Mouse (Mus musculus) erythroid progenitor cell, adult 5-6 weeks (primary cell): Measurements from ENCODE around the gene Syt6. TPM values are rescaled to one million over a fixed set of nuclear protein-coding genes. Genes with fewer than 3 reads are reported as not detected.
A peak's percentile ranks its signal among the peaks of the same experiment; 100 is the strongest.

Experiments
- ATAC-seq: replicated peaks from 2 replicates; pipeline ENCODE4 v1.8.0; 2016; ENCODE audit warnings: moderate number of reproducible peaks, mild to moderate bottlenecking, moderate TSS enrichment, inconsistent platforms; ENCODE audit not compliant: poor library complexity, low FRiP score, severe bottlenecking
- total RNA-seq, 2 experiments: library from RNA; stranded (forward) in 1 of 2; stranded (reverse) in 1 of 2; fragments of 150-400 nt in 1 of 2; fragments of 186-747, 209-891 nt in 1 of 2; gene quantifications; 2 replicates each; pipeline versions ENCODE4 v1.2.3 to v1.2.4; 2015 to 2017; ENCODE audit warnings: low replicate concordance in 2 of 2

Syt6 gene
- total RNA-seq (2015; ENCODE audit: low replicate concordance) (not detected in 2 replicates), total RNA-seq (2017; ENCODE audit: low replicate concordance) (1.4 TPM in 1 of 2 replicates, not detected in the other)

DNA sequence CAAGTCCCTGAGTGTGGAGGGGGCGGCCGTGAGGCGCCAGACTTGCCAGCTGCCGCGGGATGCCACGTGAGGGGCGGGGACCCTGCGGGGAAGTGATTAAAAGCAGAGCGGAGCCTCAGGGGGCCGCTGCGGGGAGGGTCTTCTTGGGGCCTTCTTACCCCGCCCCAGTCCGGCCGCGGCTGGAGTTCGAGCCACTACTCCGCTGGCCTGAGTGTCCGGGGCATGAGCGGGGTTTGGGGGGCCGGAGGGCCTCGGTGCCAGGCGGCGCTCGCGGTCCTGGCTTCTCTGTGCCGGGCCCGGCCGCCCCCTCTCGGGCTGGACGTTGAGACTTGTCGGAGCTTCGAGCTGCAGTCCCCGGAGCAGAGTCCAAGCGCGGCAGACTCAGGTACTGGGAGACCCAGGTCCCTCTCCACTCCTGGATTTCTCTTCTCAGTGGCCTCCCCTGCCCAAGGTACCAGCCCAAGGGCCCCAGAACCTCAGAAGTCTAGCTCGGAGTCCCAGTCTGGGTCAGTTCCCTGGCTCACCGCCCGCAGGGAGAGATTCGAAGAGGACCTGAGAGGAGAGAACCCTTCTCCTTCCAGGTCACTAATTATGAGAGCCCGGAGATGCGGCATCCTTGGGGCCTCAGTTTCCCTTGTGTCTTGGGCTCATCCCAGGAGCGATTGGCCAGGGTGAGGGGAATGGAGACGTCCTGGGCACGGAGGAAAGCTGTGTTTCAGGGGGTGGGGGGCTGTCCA, at the start of gene Syt6:
Syt6 (plus strand) TSS at position 76 of the 737 bp plus-strand sequence.
- ATAC-seq = no peak

DNA sequence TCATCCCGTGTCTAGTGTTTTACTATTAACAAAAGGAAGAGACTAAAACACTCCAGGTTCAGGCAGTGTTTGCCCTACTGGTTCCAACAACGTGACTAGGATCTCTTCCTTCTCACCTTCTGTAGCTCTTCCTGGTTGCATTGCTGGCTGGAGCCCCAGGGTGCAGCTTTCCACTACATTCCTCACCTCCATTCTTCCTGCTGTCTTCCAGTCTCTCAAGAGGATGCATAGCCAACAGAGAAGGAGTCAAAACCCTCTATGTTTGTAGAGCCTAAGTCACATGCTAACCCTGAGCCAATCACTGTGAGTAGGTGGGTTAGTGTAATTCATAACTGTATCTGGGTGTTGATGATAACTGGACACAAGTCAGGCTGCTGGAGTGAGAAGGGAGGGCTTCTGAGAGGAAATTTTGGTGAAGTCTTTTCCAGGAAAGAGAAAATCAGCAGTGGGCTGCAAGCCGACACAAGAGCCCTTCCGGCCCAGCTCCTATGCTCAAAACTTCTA, 48.8 kb upstream of the Syt6 start:
- ATAC-seq = no peak

DNA sequence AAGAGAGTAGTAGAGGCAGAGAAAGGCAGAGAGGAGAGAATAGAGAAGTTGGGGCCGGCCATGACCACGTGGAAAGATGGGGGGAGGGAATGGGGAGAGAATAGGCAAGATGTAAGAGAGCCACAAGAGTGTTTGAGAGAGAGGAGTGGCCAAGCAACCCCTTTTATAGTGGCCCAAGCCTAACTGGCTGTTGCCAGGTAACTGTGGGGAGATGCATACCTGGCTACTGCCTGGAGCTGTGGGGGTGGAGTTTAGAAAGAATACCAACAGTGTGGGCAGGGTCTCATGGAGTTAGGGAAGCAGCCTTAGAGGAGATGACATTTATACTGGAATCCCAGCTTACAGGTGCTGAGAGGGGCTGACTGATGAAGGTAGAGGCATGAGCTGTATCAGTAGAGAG, 48.2 kb upstream of the Syt6 start:
- ATAC-seq = no peak

DNA sequence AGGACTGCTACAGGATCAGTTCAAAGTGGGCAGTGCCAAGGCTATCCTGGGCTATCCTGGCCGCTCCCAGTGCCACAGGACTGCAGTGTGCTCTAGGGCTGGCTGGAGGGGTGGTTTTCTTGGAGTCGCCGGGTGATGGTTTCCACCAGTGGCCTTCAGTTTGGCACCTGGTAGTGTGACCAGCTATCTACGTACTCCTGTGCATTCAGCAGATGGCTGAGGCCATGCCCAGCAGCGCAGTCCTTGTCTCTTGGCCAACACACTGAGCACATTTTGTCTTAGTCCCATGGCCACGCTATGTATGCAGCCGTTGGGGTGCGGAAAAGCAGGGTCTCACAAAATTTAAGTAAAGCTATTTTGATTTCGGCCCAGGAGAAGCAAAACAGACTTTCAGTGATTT, 41.0 kb upstream of the Syt6 start:
- ATAC-seq = no peak

DNA sequence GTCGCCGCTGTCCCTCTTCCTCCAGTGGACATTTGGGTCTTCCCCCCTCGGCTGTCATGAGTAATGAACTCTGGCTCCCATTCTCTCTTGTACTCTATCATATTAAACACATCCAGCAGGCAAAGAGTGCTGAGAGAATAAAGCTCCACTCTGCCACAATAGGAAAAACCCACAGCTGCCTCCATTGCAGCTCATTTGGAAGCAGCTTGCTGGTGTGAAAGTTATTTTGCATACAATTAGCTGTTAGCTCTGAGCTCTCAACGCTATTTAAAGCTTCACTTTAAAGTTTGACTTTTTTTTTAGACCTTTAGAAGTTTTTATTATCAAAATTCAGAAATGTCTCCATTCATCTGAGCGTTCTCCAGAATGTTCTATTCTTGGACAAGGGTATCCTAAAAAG, 39.8 kb upstream of the Syt6 start:
- no peak for ATAC-seq

DNA sequence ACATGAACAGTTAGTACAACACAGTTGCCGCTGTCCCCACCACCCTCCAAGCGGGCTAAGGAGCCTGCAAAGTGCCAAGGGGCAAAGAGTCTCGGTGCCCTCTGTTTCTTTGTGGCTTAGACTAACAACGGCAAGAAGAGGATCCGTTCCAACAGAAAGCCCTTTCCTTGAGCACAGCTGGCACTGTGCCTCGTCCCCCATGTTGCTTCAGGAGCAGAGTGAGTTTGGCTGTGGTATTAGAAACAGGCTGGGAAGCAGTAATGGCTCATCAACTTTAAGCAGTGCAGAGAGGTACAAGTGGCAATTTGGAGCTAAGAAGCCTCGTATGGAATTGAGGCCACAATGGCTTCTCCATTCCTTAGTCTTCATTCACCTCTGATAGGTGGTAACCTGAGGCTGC, 35.9 kb upstream of the Syt6 start:
- no peak for ATAC-seq

DNA sequence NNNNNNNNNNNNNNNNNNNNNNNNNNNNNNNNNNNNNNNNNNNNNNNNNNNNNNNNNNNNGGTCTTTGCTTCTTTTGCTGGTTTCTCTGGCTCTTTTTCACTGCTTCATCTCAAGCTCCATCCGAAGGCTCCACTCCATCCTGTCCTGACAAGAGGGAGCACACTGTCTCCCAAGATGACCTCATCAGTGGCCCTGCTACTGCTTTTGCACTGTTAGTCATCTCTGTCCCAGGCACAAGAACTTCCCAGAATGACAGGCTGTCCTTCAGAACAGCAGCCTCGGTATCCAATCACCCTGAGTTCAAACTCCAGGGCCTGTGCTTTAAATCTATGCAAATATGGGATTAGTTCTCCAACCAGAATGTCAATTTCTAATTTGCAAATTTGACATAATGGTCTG, 28.9 kb upstream of the Syt6 start:
- ATAC-seq = no peak

DNA sequence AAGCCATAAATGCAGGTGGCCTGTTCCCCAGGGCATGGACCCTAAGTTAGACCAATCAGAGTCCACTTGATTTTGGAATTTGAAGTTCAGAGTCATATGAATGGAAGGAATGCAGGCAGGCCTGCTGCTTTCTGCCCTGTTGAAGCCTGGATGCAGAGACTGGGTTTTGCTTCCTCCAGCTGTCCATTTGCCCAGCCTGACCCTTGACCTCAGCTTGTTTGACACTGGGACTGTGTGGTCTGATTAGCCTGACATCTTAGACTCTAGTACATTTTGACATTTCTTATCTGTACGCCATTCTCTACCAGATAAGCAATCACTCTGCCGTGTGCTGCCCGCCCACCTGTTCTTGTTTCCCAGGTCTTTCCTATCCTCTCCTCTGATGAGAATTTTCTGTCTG, 28.4 kb upstream of the Syt6 start:
- no peak for ATAC-seq

DNA sequence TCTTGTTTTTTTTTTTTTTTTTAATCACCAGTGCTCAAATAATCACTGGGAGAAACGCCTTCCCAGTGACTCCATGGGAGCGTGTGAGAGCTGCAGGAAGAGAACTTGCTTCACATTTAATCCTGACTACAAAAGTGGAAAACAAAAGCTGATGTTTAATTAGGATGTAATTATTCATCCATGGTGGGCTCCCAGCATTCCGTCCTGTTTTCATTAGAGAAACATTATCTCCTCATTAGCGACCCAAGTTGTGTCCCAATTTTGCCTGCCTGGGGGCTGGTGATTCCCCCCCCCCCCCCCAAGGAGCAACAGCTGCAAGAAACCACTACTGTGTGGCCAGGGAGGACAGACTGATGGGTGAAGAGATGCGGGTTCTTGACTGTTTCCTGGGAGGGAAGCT, 24.8 kb upstream of the Syt6 start:
- no peak for ATAC-seq

DNA sequence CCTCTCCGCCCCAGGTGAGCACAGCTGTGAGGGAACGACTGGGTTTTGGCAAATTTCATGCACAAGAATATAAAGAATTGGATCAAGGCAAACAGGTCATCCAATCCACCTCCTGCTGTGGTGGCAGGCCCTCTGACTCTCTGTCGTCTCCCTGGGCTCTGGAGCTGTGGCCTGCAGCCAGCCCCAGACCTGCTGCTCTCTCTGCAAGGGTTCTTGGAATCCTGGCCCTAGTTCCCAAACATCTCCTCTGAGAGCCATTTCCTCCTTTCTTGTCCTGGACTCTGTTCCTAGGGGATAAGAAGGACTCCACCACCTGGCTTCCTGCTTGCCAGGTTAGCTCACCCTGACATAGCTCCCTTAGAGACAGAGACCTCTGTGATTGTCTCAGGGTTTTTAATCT, 7.8 kb upstream of the Syt6 start:
- no peak for ATAC-seq

DNA sequence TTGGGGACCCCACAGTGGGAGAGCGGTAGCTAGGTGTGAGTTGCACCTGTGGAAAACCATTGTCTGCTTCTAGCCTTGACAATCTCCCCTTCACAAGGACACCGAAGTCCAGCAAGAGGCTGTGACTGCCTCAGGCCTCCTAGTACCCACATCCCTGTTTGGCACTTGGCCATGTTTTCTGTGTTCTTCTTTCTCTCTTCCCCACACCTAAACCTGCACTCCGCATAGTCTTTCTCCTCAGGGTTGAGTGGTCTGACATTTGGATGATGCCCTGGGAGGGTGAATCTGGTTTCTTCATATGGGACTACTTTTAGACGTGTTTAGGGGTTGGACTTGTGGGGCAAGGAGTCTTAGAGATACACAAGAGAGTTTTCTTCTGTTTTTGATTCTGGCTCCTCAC, 2.5 kb upstream of the Syt6 start:
- ATAC-seq = no peak

DNA sequence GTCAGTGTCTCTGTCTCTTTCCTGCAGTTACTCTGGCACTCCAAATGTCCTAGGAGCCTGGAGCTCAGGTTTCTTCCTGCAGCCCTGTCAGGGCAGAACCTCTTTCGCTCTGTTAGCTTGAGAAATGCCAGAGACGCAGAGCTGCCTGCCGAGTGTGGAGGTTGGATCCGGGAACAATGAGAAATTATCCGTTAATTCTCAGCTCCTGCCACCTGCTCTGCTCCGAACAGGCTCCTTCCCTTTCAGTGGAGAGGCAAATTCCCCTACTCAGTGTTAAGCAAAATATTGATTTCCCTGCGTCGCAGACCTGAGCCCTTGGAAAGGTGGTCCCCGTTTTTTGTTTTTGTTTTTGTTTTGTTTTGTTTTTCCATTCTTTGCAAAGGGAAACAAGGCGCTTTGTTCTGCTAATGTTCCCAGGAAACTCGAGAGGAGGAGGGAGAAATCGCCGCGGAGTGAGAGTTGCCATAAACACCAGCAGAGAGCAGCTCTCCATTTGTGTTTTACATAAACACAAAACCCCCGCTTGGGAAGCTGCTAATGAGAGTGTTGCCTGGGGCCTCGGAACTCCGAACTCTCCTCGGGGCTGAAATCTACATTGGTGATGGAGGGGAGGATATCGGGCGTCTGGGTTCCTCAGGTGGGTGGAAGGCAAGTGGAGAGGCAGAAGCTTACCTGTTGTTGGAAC, 1.8 kb upstream of the Syt6 start:
- ATAC-seq = no peak

DNA sequence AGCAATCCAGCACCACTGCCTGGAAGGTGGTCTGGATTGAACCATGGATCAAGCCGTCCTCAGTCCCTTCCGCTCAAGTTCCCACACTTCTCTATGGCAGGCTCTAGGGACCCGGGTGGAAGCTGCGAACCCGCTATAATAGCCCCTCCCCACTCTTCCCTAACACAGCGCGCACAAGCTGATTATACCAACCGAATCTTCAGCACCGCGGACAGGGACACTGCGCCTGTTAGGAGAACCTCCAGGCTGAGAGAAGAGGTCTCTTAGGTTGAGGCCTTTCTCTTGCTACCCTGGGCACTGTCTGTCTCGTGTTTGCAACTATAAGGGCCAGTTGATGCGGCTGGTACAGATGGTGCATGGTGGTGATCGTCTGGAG, 1.3 kb upstream of the Syt6 start:
- no peak for ATAC-seq

DNA sequence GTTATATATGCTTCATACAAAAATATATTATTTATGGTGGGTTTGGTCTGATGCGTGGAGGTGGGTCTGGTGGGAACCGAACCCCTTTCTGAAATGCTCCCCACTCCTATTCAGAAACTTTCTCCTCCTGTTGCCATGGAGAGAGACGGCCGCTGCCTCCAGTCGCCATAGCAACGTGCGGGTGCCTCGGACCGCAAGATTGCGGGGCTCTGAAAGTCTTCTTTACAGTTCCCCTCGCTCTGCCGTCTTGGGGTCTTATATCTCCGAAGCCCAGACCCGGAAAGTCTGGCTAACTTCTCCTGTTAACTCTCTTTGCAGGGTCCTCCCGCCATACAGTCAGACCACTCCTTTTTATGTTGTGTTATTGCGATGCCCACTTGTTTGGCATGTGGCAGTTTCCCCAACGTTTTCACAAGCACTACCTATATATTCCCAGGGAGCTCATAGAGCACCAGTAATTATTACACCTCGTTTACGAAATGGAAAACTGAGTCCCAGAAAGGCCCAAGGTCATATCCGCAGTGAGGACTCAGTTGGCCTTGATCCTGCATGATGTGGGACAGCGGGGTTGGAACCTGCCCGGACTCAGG, 370 bp upstream of the Syt6 start:
- no peak for ATAC-seq

DNA sequence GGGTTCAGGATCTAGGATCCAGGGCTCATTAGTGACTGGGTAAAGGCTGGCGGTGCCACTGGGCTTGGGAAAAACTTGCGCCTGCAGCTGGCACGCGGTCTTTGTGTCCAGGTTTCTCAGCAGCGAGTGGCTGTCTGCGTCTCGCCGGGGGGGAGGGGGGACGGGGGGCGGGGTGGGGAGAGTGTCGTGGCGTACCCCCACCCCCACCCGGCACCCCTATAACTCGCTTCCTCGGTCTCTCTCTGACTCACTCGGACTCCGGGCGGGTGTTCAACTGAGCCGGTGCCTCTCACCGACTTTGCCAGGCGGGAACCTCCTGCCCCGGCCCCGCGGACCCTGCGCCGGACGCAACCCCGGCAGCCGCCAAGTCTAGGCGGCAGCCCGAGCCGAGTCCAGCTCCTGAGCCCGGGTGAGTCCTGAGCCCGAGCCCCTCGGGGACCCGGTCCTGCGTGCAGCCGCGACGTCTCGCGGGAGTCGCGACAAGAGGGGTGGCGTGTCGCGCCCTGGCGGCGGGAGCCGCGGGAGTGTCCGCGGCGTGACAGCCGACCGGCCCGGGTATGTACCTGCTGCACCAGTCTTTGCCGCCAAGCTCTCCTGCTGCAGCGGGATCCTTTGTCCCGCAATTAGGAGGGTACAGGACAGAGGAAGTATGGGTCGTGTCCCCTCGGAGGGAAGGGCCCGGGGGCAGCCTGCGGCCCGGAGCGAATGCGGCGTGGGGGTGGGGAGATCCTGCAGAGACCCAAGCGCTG, 1.0 kb downstream of the Syt6 start:
- 0 out of 2 replicates have a peak, but pooled peaks have one; percentile 14 for ATAC-seq

DNA sequence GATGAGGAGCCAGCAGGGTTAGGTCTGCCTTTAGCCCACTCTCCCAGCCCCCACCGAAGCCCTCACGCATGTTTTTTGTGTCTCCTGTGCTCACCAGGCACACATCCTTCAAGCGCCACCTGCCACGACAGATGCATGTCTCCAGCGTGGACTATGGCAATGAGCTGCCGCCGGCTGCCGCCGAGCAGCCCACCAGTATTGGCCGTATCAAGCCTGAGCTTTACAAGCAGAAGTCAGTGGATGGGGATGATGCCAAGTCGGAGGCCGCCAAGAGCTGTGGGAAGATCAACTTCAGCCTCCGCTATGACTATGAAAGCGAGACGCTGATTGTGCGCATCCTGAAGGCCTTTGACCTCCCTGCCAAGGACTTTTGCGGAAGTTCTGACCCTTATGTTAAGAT, 12.1 kb downstream of the Syt6 start:
- ATAC-seq = no peak

DNA sequence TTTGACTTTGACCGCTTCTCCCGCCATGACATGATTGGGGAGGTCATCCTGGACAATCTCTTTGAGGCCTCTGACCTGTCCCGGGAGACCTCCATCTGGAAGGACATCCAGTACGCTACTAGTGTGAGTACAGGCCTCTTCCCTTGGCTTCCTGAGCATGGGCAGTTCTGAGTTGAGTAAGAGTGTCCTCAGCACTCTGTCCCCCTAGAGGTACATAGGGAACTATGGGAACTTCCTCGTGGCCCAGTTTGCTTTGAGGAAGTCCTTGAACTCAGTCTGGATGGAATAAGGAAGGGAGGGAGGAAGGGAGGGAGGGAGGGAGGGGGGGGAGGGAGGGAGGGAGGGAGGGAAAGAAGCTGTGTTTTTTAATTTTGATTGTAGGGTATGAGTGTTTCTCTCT, 12.6 kb downstream of the Syt6 start:
- no peak for ATAC-seq

DNA sequence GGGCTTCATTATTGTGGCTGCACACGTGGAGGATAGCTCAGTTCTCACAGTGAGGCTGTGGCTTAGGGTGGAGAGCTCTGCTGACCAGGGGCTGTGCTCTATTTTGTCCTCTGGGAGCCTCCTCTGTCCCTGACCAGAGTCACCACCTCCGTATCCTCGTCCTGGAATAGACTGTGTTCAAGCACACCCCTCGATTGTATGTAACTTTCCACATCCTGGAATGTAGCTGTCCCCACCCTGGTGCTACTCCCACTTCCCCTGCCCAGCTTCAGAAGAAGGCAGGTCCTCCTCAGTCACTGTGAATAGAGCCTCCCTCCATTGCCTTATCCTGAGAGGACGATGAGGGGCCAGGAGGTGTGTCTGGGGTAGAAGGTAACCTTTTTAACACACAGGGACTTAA, 14.6 kb downstream of the Syt6 start:
- ATAC-seq = no peak

DNA sequence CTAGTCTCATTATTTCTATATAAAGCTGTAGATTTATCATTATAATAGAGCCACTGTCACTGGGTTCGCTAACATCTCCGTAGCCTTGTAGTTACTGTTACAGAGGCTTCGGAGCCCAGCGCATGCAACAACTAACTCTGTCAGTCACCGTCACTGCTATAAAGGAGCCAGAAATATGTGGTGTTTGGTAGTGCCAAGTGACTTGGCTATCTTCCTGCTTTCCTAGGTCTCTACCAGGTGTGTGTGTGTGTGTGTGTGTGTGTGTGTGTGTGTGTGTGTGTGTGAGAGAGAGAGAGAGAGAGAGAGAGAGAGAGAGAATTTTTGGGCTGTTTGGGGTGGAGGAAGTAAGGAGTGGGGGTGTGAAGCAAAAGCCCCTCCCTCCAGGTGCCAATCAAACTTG, 17.6 kb downstream of the Syt6 start:
- no peak for ATAC-seq

DNA sequence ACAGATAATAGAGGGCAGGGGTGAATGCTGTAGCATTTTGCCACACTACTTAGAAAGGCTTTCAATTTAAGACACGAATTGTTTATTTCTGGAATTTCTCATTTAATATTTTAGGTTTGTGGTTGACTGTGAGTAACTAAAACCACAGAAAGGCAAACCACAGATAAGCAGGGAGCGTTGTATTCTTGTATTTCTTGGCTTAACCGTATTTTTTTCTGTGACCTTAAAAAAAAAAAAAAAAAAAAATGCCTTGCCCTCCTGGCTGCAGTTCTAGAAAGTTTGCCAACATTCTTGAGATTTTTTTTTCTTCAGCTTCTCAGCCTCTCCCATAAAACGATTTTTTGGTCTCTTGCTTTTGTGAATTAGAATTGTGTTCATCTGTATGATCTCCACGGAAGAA, 18.6 kb downstream of the Syt6 start:
- no peak for ATAC-seq
